Mouse (Mus musculus) kidney, adult 2 months (tissue): ENCODE measurements around the gene Dner.

Experiments used
- CTCF ChIP-seq: fragments of 200-500 bp; conservative IDR thresholded peaks from 2 replicates; pipeline ENCODE4 v1.5.1; 2011; ENCODE audit warnings: low read depth, mild to moderate bottlenecking, control low read depth, low read length, moderate library complexity, mixed read lengths; ENCODE audit not compliant: insufficient read depth, insufficient read length
- POLR2A ChIP-seq: fragments of 200-500 bp; IDR thresholded peaks from one replicate; pipeline ENCODE4 v1.6.1; 2011; ENCODE audit warnings: low read depth, low read length, control low read depth

DNA sequence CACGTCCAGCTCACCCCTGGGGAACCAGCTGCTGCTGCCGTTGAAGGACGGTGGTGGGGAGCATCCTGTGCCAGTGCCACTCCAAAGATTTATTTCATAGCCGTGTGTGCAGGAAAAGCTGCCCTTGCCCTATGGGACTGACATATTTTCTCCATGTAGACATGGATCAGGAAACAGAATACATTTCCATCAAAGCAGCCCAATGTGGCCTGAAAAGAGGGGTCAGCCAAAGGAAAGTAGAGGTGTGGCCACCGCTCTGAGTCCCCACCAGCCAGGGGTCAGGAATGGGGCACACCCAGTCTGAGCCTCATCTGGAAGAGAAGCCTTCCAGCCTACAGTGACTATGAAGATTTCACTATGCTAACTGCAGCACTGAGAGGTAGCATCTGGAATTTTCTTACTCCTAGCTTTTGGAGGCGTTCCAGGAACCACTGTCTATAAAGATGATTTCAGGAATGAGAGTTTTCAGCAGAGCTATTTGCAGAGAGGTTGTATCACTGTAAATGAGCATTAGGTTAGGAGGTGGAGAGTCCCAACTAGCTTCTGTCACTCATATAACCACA is 189.0 kb downstream of the Dner start:
- TF ChIP-seq CTCF (no peak), POLR2A (no peak)
